Mouse (Mus musculus) heart, embryonic 16.5 days (tissue): Measurements from ENCODE around the gene Raet1d. TPM values are rescaled to one million over a fixed set of nuclear protein-coding genes. Genes with fewer than 3 reads are reported as not detected.
"Not testable (repeated sequence)": the region's sequence is repeated elsewhere in the genome, so short reads cannot be mapped to it uniquely, and the experiment has no call there.

ENCODE experiments used
- ATAC-seq: fragments of 200-750 bp; cut with Nextera tagmentation; replicated peaks from 2 replicates; pipeline ENCODE4 v1.8.0; 2017; ENCODE audit warnings: moderate number of reproducible peaks; ENCODE audit not compliant: insufficient read depth, low FRiP score; ENCODE audit errors: extremely low read depth
- H3K27ac ChIP-seq: fragments of 300-500 bp; sonication (generic); 2 replicates; pipeline ENCODE4 v1.5.1; 2014; ENCODE audit warnings: mild to moderate bottlenecking, low read length, control low read depth, moderate library complexity
- H3K27me3 ChIP-seq: fragments of 300-500 bp; sonication (generic); 2 replicates; pipeline ENCODE4 v1.6.1; 2014; ENCODE audit warnings: low read length, mixed read lengths; ENCODE audit not compliant: control insufficient read depth, insufficient read depth
- H3K36me3 ChIP-seq: fragments of 300-500 bp; sonication (generic); 2 replicates; pipeline ENCODE4 v1.6.1; 2014; ENCODE audit not compliant: control insufficient read depth, insufficient read depth
- H3K4me1 ChIP-seq: fragments of 300-500 bp; sonication (generic); 2 replicates; pipeline ENCODE4 v1.6.1; 2014; ENCODE audit warnings: low read length, mixed read lengths; ENCODE audit not compliant: control insufficient read depth, insufficient read depth
- H3K4me2 ChIP-seq: fragments of 300-500 bp; sonication (generic); 2 replicates; pipeline ENCODE4 v1.6.1; 2014; ENCODE audit warnings: low read depth, mild to moderate bottlenecking, control low read depth, low read length
- H3K4me3 ChIP-seq: fragments of 300-500 bp; sonication (generic); 2 replicates; pipeline ENCODE4 v1.5.1; 2014; ENCODE audit warnings: mild to moderate bottlenecking, control low read depth, low read length
- H3K9ac ChIP-seq: fragments of 300-500 bp; sonication (generic); 2 replicates; pipeline ENCODE4 v1.6.1; 2014; ENCODE audit warnings: low read length, control low read depth
- H3K9me3 ChIP-seq: fragments of 300-500 bp; sonication (generic); replicated peaks from 2 replicates; pipeline ENCODE4 v1.6.1; 2016; ENCODE audit warnings: low read length; ENCODE audit not compliant: control insufficient read depth
- WGBS: fragments of 180-500 bp; shearing (Covaris S2); extraction: QIAGEN DNeasy Blood & Tissue Kit; methylation state at CpG from one replicate; pipeline ENCODE4 v1.1.7; 2014; 5-methylcytosine and 5-hydroxymethylcytosine counted together
- polyA plus RNA-seq: library from polyadenylated mRNA; unstranded; fragments of >200 nt; fragmentation: Nextera tagmentation; extraction: Ambion mirVana; gene quantifications from 2 replicates; pipeline ENCODE4 v1.2.1, GENCODE M21; 2015

The Raet1d gene
- polyA plus RNA-seq, 1 experiment from 2014 or later, result 3.9 TPM

GRCm38 (mm10) chr10:22364915-22365314 is 4.6 kb downstream of the Raet1d start:
- 73% methylated on average over 2 of the region's 2 CpGs for WGBS
- ATAC-seq, H3K4me2 ChIP-seq, H3K9me3 ChIP-seq, H3K4me3 ChIP-seq, H3K36me3 ChIP-seq, H3K27me3 ChIP-seq, H3K9ac ChIP-seq, H3K27ac ChIP-seq, H3K4me1 ChIP-seq: not testable (repeated sequence)

GRCm38 (mm10) chr10:22381226-22381625 is 20.9 kb downstream of the Raet1d start:
- ATAC-seq, H3K4me2 ChIP-seq: not testable (repeated sequence)
- WGBS, result 10% methylated on average over 6 of the region's 10 CpGs

GRCm38 (mm10) chr10:22390146-22390545 is 29.8 kb downstream of the Raet1d start:
- not testable (repeated sequence) for H3K27me3 ChIP-seq, H3K4me1 ChIP-seq, H3K4me3 ChIP-seq, H3K27ac ChIP-seq, H3K9me3 ChIP-seq, H3K4me2 ChIP-seq, ATAC-seq, H3K9ac ChIP-seq, H3K36me3 ChIP-seq
- 83% methylated on average over 7 of the region's 7 CpGs for WGBS

More at GRCm38 (mm10) chr10:22381226-22381625, 20.9 kb downstream of the Raet1d start:
- not testable (repeated sequence) for H3K27me3 ChIP-seq, H3K9me3 ChIP-seq, H3K4me1 ChIP-seq, H3K36me3 ChIP-seq, H3K4me3 ChIP-seq, H3K9ac ChIP-seq, H3K27ac ChIP-seq

GRCm38 (mm10) chr10:22391616-22392015 is 31.3 kb downstream of the Raet1d start:
- H3K4me1 ChIP-seq, result not testable (repeated sequence)
- 88% methylated on average over 2 of the region's 5 CpGs for WGBS

GRCm38 (mm10) chr10:22393028-22393824 is 32.9 kb downstream of the Raet1d start:
- H3K36me3 ChIP-seq, H3K9ac ChIP-seq, H3K27me3 ChIP-seq, H3K4me1 ChIP-seq, H3K4me3 ChIP-seq, ATAC-seq, H3K27ac ChIP-seq, H3K9me3 ChIP-seq, H3K4me2 ChIP-seq: not testable (repeated sequence)
- WGBS, result no CpG with 5 or more reads among the region's 2 CpGs

More at GRCm38 (mm10) chr10:22391616-22392015, 31.3 kb downstream of the Raet1d start:
- not testable (repeated sequence) for H3K9ac ChIP-seq, H3K36me3 ChIP-seq, ATAC-seq, H3K27me3 ChIP-seq, H3K27ac ChIP-seq, H3K4me2 ChIP-seq, H3K4me3 ChIP-seq, H3K9me3 ChIP-seq

- not testable (repeated sequence) for H3K9me3 ChIP-seq, ATAC-seq, H3K4me1 ChIP-seq, H3K27me3 ChIP-seq, H3K36me3 ChIP-seq, H3K4me3 ChIP-seq, H3K9ac ChIP-seq, H3K27ac ChIP-seq, H3K4me2 ChIP-seq
- WGBS, result 32% methylated on average over 1 of the region's 1 CpGs
These were observed 36.3 kb downstream of the Raet1d start for GRCm38 (mm10) chr10:22396680-22397079.

GRCm38 (mm10) chr10:22402225-22402917 is 42.0 kb downstream of the Raet1d start:
- not testable (repeated sequence) for H3K4me1 ChIP-seq, H3K4me2 ChIP-seq, H3K27me3 ChIP-seq, H3K9me3 ChIP-seq, H3K36me3 ChIP-seq, H3K27ac ChIP-seq, H3K4me3 ChIP-seq, H3K9ac ChIP-seq
- ATAC-seq, result peak; percentile 69
- WGBS, result 2% methylated on average over 8 of the region's 11 CpGs

- ATAC-seq, result peak; percentile 32; the same call in 1 of the 2 replicates
- H3K4me1 ChIP-seq, H3K27ac ChIP-seq, H3K9me3 ChIP-seq, H3K4me3 ChIP-seq, H3K27me3 ChIP-seq, H3K4me2 ChIP-seq, H3K9ac ChIP-seq, H3K36me3 ChIP-seq: not testable (repeated sequence)
- 0% methylated on average over 1 of the region's 8 CpGs for WGBS
These were observed 53.5 kb downstream of the Raet1d start for GRCm38 (mm10) chr10:22413702-22414494.
